Mouse (Mus musculus) MEL (cell line): Measurements from ENCODE around the gene Cpne9. TPM values are rescaled to one million over a fixed set of nuclear protein-coding genes. Genes with fewer than 3 reads are reported as not detected.

Source experiments
- DNase-seq: peaks from one replicate; pipeline ENCODE4 v3.0.0; 2011; ENCODE audit warnings: low read depth, low spot score
- H3K27ac ChIP-seq: 2 replicates; pipeline ENCODE4 v1.5.1; 2012; ENCODE audit warnings: low read depth, mild to moderate bottlenecking, control low read depth, low read length, moderate library complexity; ENCODE audit not compliant: control insufficient read depth
- H3K27me3 ChIP-seq, 2 experiments: fragments of 150-350 bp in 1 of 2; sonication (generic) in 1 of 2; 2 replicates each; pipeline ENCODE4 v1.6.1; 2012; ENCODE audit warnings: low read length in 2 of 2, mild to moderate bottlenecking in 2 of 2, improper control_type of control experiment in 1 of 2, moderate library complexity in 1 of 2; ENCODE audit not compliant: insufficient read depth in 2 of 2, control insufficient read depth in 1 of 2
- H3K36me3 ChIP-seq, 2 experiments: 2 replicates each; pipeline ENCODE4 v1.6.1; 2012 to 2014; ENCODE audit warnings: low read length in 2 of 2, improper control_type of control experiment in 1 of 2, inconsistent platforms in 1 of 2, mild to moderate bottlenecking in 1 of 2; ENCODE audit not compliant: insufficient read depth in 2 of 2, control insufficient read depth in 1 of 2
- H3K4me1 ChIP-seq, 2 experiments: fragments of 150-350 bp in 1 of 2; sonication (generic) in 1 of 2; 2 replicates each; pipeline ENCODE4 v1.6.1; 2012; ENCODE audit warnings: low read length in 2 of 2, improper control_type of control experiment in 1 of 2, mild to moderate bottlenecking in 1 of 2; ENCODE audit not compliant: insufficient read depth in 2 of 2, control insufficient read depth in 1 of 2
- H3K4me3 ChIP-seq, 2 experiments: fragments of 150-350 bp in 1 of 2; sonication (generic) in 1 of 2; 2 replicates each; pipeline ENCODE4 v1.5.1; 2012; ENCODE audit warnings: low read depth in 2 of 2, low read length in 2 of 2, mild to moderate bottlenecking in 2 of 2, moderate library complexity in 2 of 2, control low read depth in 1 of 2, improper control_type of control experiment in 1 of 2; ENCODE audit not compliant: control insufficient read depth in 1 of 2, insufficient read depth in 1 of 2
- H3K79me2 ChIP-seq: 2 replicates; pipeline ENCODE4 v1.6.1; 2012; ENCODE audit warnings: mild to moderate bottlenecking, low read length, moderate library complexity; ENCODE audit not compliant: control insufficient read depth, poor library complexity, insufficient read depth
- H3K9ac ChIP-seq: 2 replicates; pipeline ENCODE4 v1.6.1; 2012; ENCODE audit warnings: low read depth, mild to moderate bottlenecking, control low read depth, low read length, moderate library complexity; ENCODE audit not compliant: control insufficient read depth, poor library complexity, severe bottlenecking
- H3K9me3 ChIP-seq: fragments of 150-350 bp; sonication (generic); replicated peaks from 2 replicates; pipeline ENCODE4 v1.6.1; 2012; ENCODE audit warnings: mild to moderate bottlenecking, low read length, improper control_type of control experiment, moderate library complexity; ENCODE audit not compliant: insufficient read depth
- BHLHE40 ChIP-seq: IDR thresholded peaks from 2 replicates; pipeline ENCODE4 v1.6.1; 2012; ENCODE audit warnings: low read depth, mild to moderate bottlenecking, inconsistent platforms, low read length, improper control_type of control experiment, borderline replicate concordance
- CHD1 ChIP-seq: IDR thresholded peaks from 2 replicates; pipeline ENCODE4 v1.6.1; 2012; ENCODE audit warnings: low read depth, mild to moderate bottlenecking, inconsistent platforms, low read length, improper control_type of control experiment
- CHD2 ChIP-seq: IDR thresholded peaks from 2 replicates; pipeline ENCODE4 v1.6.1; 2011; ENCODE audit warnings: low read length, improper control_type of control experiment
- CTCF ChIP-seq, 3 experiments: IDR thresholded peaks in 2 of 3; conservative IDR thresholded peaks in 1 of 3; 2 replicates each; pipeline ENCODE4 v1.5.1; 2011 to 2012; ENCODE audit warnings: low read length in 3 of 3, low read depth in 2 of 3, mild to moderate bottlenecking in 2 of 3, improper control_type of control experiment in 1 of 3, inconsistent platforms in 1 of 3, mixed read lengths in 1 of 3, moderate library complexity in 1 of 3; ENCODE audit not compliant: control insufficient read depth in 1 of 3, insufficient read depth in 1 of 3, poor library complexity in 1 of 3, severe bottlenecking in 1 of 3
- E2F4 ChIP-seq: IDR thresholded peaks from 2 replicates; pipeline ENCODE4 v1.6.1; 2011; ENCODE audit warnings: low read depth, low read length, improper control_type of control experiment, borderline replicate concordance
- ELF1 ChIP-seq: IDR thresholded peaks from 2 replicates; pipeline ENCODE4 v1.6.1; 2014; ENCODE audit warnings: low read depth, mild to moderate bottlenecking, inconsistent platforms, low read length, improper control_type of control experiment, moderate library complexity
- EP300 ChIP-seq, 2 experiments: IDR thresholded peaks; 2 replicates each; pipeline ENCODE4 v1.6.1; 2011; ENCODE audit warnings: improper control_type of control experiment in 2 of 2, low read length in 2 of 2, low read depth in 1 of 2, mild to moderate bottlenecking in 1 of 2
- GABPA ChIP-seq: IDR thresholded peaks from 2 replicates; pipeline ENCODE4 v1.6.1; 2012; ENCODE audit warnings: low read depth, mild to moderate bottlenecking, inconsistent platforms, low read length, improper control_type of control experiment, moderate library complexity
- GATA1 ChIP-seq: IDR thresholded peaks from 2 replicates; pipeline ENCODE4 v1.6.1; 2011; ENCODE audit warnings: low read depth, low read length, improper control_type of control experiment
- HCFC1 ChIP-seq: IDR thresholded peaks from 2 replicates; pipeline ENCODE4 v1.6.1; 2012; ENCODE audit warnings: low read depth, mild to moderate bottlenecking, inconsistent platforms, low read length, improper control_type of control experiment, moderate library complexity
- JUND ChIP-seq: IDR thresholded peaks from 2 replicates; pipeline ENCODE4 v1.6.1; 2011; ENCODE audit warnings: low read depth, mild to moderate bottlenecking, improper control_type of control experiment, low read length
- KAT2A ChIP-seq: conservative IDR thresholded peaks from 2 replicates; pipeline ENCODE4 v1.6.1; 2012; ENCODE audit warnings: low read depth, low read length, improper control_type of control experiment, inconsistent platforms
- MAFK ChIP-seq: IDR thresholded peaks from 2 replicates; pipeline ENCODE4 v1.6.1; 2011; ENCODE audit warnings: low read depth, mild to moderate bottlenecking, low read length, improper control_type of control experiment, borderline replicate concordance
- MAX ChIP-seq: IDR thresholded peaks from 2 replicates; pipeline ENCODE4 v1.6.1; 2011; ENCODE audit warnings: low read length, improper control_type of control experiment
- MAZ ChIP-seq: IDR thresholded peaks from 2 replicates; pipeline ENCODE4 v1.6.1; 2012; ENCODE audit warnings: low read depth, mild to moderate bottlenecking, inconsistent platforms, low read length, improper control_type of control experiment
- MEF2A ChIP-seq: IDR thresholded peaks from 2 replicates; pipeline ENCODE4 v1.6.1; 2014; ENCODE audit warnings: low read depth, mild to moderate bottlenecking, inconsistent platforms, low read length, improper control_type of control experiment; ENCODE audit not compliant: poor library complexity, insufficient replicate concordance, severe bottlenecking; ENCODE audit errors: extremely low read depth
- MXI1 ChIP-seq: IDR thresholded peaks from 2 replicates; pipeline ENCODE4 v1.6.1; 2011; ENCODE audit warnings: mild to moderate bottlenecking, low read depth, low read length, improper control_type of control experiment
- MYB ChIP-seq: IDR thresholded peaks from 2 replicates; pipeline ENCODE4 v1.6.1; 2011; ENCODE audit warnings: mild to moderate bottlenecking, low read depth, low read length, improper control_type of control experiment
- MYC ChIP-seq: IDR thresholded peaks from 2 replicates; pipeline ENCODE4 v1.6.1; 2011; ENCODE audit warnings: low read depth, mild to moderate bottlenecking, low read length, improper control_type of control experiment, moderate library complexity
- NELFE ChIP-seq: IDR thresholded peaks from 2 replicates; pipeline ENCODE4 v1.6.1; 2011; ENCODE audit warnings: low read depth, low read length, improper control_type of control experiment
- NRF1 ChIP-seq: IDR thresholded peaks from 2 replicates; pipeline ENCODE4 v1.6.1; 2014; ENCODE audit warnings: low read depth, mild to moderate bottlenecking, inconsistent platforms, low read length, improper control_type of control experiment, moderate library complexity; ENCODE audit not compliant: poor library complexity, insufficient read depth, severe bottlenecking
- POLR2A ChIP-seq, 2 experiments: IDR thresholded peaks; 2 replicates each; pipeline ENCODE4 v1.6.1; 2011 to 2012; ENCODE audit warnings: low read length in 2 of 2, mild to moderate bottlenecking in 2 of 2, control low read depth in 1 of 2, improper control_type of control experiment in 1 of 2, low read depth in 1 of 2, moderate library complexity in 1 of 2; ENCODE audit not compliant: control insufficient read depth in 1 of 2, insufficient read depth in 1 of 2, poor library complexity in 1 of 2
- POLR2AphosphoS2 ChIP-seq: IDR thresholded peaks from 2 replicates; pipeline ENCODE4 v1.6.1; 2011; ENCODE audit warnings: low read length, improper control_type of control experiment
- POLR2AphosphoS5 ChIP-seq: IDR thresholded peaks from 2 replicates; pipeline ENCODE4 v1.6.1; 2012; ENCODE audit warnings: low read depth, borderline replicate concordance, mild to moderate bottlenecking, inconsistent platforms, low read length, moderate library complexity, mixed read lengths
- RAD21 ChIP-seq: IDR thresholded peaks from 2 replicates; pipeline ENCODE4 v1.6.1; 2011; ENCODE audit warnings: mild to moderate bottlenecking, low read depth, low read length, improper control_type of control experiment
- RCOR1 ChIP-seq: IDR thresholded peaks from 2 replicates; pipeline ENCODE4 v1.6.1; 2012; ENCODE audit warnings: low read depth, mild to moderate bottlenecking, inconsistent platforms, low read length, improper control_type of control experiment
- SIN3A ChIP-seq: IDR thresholded peaks from 2 replicates; pipeline ENCODE4 v1.6.1; 2012; ENCODE audit warnings: low read length, improper control_type of control experiment, inconsistent platforms
- SMC3 ChIP-seq: IDR thresholded peaks from 2 replicates; pipeline ENCODE4 v1.6.1; 2011; ENCODE audit warnings: low read depth, low read length, improper control_type of control experiment
- TBP ChIP-seq: IDR thresholded peaks from 2 replicates; pipeline ENCODE4 v1.8.0; 2011; ENCODE audit warnings: low read depth, low read length, improper control_type of control experiment
- TCF12 ChIP-seq: IDR thresholded peaks from 2 replicates; pipeline ENCODE4 v1.6.1; 2014; ENCODE audit warnings: low read depth, mild to moderate bottlenecking, inconsistent platforms, low read length, improper control_type of control experiment, moderate library complexity
- UBTF ChIP-seq: IDR thresholded peaks from 2 replicates; pipeline ENCODE4 v1.6.1; 2012; ENCODE audit warnings: low read depth, mild to moderate bottlenecking, inconsistent platforms, low read length, improper control_type of control experiment, moderate library complexity, borderline replicate concordance; ENCODE audit not compliant: insufficient read depth
- USF1 ChIP-seq: IDR thresholded peaks from 2 replicates; pipeline ENCODE4 v1.6.1; 2014; ENCODE audit warnings: low read depth, mild to moderate bottlenecking, inconsistent platforms, low read length, improper control_type of control experiment, moderate library complexity
- ZC3H11A ChIP-seq: IDR thresholded peaks from 2 replicates; pipeline ENCODE4 v1.6.1; 2012; ENCODE audit warnings: low read depth, mild to moderate bottlenecking, inconsistent platforms, low read length, improper control_type of control experiment
- ZKSCAN1 ChIP-seq: IDR thresholded peaks from 2 replicates; pipeline ENCODE4 v1.6.1; 2012; ENCODE audit warnings: low read depth, mild to moderate bottlenecking, inconsistent platforms, low read length, improper control_type of control experiment, moderate library complexity
- ZMIZ1 ChIP-seq: IDR thresholded peaks from 2 replicates; pipeline ENCODE4 v1.6.1; 2012; ENCODE audit warnings: low read depth, mild to moderate bottlenecking, inconsistent platforms, low read length, improper control_type of control experiment, moderate library complexity
- ZNF384 ChIP-seq: IDR thresholded peaks from 2 replicates; pipeline ENCODE4 v1.6.1; 2012; ENCODE audit warnings: low read depth, mild to moderate bottlenecking, inconsistent platforms, low read length, improper control_type of control experiment
- polyA plus RNA-seq, 2 experiments: library from polyadenylated mRNA; stranded (reverse) in 1 of 2; unstranded in 1 of 2; fragments of >175 nt in 1 of 2; fragments of >200 nt in 1 of 2; gene quantifications; 2 replicates each; pipeline versions ENCODE4 v1.2.1 to v1.2.4; 2012; ENCODE audit warnings: low replicate concordance in 2 of 2, low read depth in 1 of 2; ENCODE audit not compliant: insufficient read length in 2 of 2, insufficient read depth in 1 of 2, missing spikeins in 1 of 2
- total RNA-seq: library from RNA; depleted of rRNA; stranded (reverse); fragments of 300-350 nt; gene quantifications from 2 replicates; pipeline ENCODE4 v1.2.3, GENCODE M21; 2012

Gene Cpne9
- total and polyA plus RNA-seq, 3 experiments = 1.3 to 1.6 TPM; not detected in 1

- Histone ChIP-seq H3K4me1 (peaks cover 6 to 11% of the 10 kb centered on the region in 2 experiments), H3K9me3 (no peaks in the 10 kb centered on the region), H3K36me3 (peaks cover 0 to 7% of the 10 kb centered on the region in 2 experiments; a peak in 2 of 4 replicates), H3K27me3 (peaks cover 3 to 7% of the 10 kb centered on the region in 2 experiments), H3K9ac (peak within 1 kb of the TSS; percentile 77), H3K79me2 (peaks cover 6% of the 10 kb centered on the region), H3K27ac (peak within 1 kb of the TSS; percentile 67), H3K4me3 (peak within 1 kb of the TSS; percentile 68 to 79)
- peak; percentile 99 for DNase-seq
- TF ChIP-seq CHD2 (no peak; the same call in 1 of the 2 replicates), EP300 (IDR thresholded peaks at IDR 0.05; ENCODE audit: low read depth in 1 of 2, low read length in 2 of 2) (peak in 1 of 2 experiments; percentile 48; a peak in 1 of 4 replicates), MYB (no peak), ZC3H11A (no peak), POLR2AphosphoS2 (peak; percentile 63; the same call in 1 of the 2 replicates), MAZ (peak; percentile 96), MYC (no peak), BHLHE40 (no peak), MAFK (no peak), CHD1 (peak; percentile 99), ZMIZ1 (peak; percentile 60; the same call in 1 of the 2 replicates), ZKSCAN1 (no peak), TCF12 (peak; percentile 68), NELFE (peak; percentile 49; the same call in 1 of the 2 replicates), CTCF (IDR thresholded peaks at IDR 0.05 in 2 of 3, conservative IDR thresholded peaks at IDR 0.05 in 1 of 3; ENCODE audit: control insufficient read depth in 1 of 3, insufficient read depth in 1 of 3, low read depth in 2 of 3, low read length in 3 of 3, poor library complexity in 1 of 3, severe bottlenecking in 1 of 3) (no peak), TBP (peak; percentile 14; the same call in 1 of the 2 replicates), KAT2A (no peak; the same call in 1 of the 2 replicates), HCFC1 (peak; percentile 87), ELF1 (peak; percentile 79), GABPA (no peak), SIN3A (peak; percentile 95; the same call in 1 of the 2 replicates), MAX (peak; percentile 51), JUND (no peak), MXI1 (peak; percentile 77), UBTF (no peak), SMC3 (no peak), USF1 (no peak), GATA1 (no peak), RAD21 (no peak), NRF1 (no peak), RCOR1 (peak; percentile 27; the same call in 1 of the 2 replicates), POLR2A (IDR thresholded peaks at IDR 0.05; ENCODE audit: control insufficient read depth in 1 of 2, insufficient read depth in 1 of 2, low read depth in 1 of 2, low read length in 2 of 2, poor library complexity in 1 of 2) (peak; percentile 21 to 69; a peak in 3 of 4 replicates), ZNF384 (no peak), POLR2AphosphoS5 (no peak), E2F4 (peak; percentile 91), MEF2A (no peak)
Measured at GRCm38 (mm10) chr6:113237542-113238270, 44.4 kb upstream of the Cpne9 start, which contains the start of gene Mtmr14. Gene Mtmr14 (plus strand): TSS chr6:113237843.
